Mouse (Mus musculus): ENCODE measurements around the gene Sema3f.

- TF ChIP-seq CTCF (IDR thresholded peaks at IDR 0.05; ENCODE audit: borderline replicate concordance, insufficient read depth, low read depth, low read length) (no peak), POLR2A (IDR thresholded peaks at IDR 0.05; ENCODE audit: borderline replicate concordance, insufficient read depth, low read length) (no peak)
Observed at GRCm38 (mm10) chr9:107682405-107682804, 27.9 kb downstream of the Sema3f start.
